Mouse (Mus musculus): ENCODE data around the gene Mrpl52. TPM values are rescaled to one million over a fixed set of nuclear protein-coding genes. Genes with fewer than 3 reads are reported as not detected.

Mrpl52 gene
- polyA plus RNA-seq, 1 experiment from 2014 or later: 266 TPM

- Histone ChIP-seq H3K36me3 (ENCODE audit: insufficient read depth, low read length) (no peaks in the 10 kb centered on the region), H3K4me1 (ENCODE audit: insufficient read depth, low read depth, low read length) (peaks cover 5% of the 10 kb centered on the region; the same call in 1 of the 2 replicates), H3K27me3 (replicated peaks; ENCODE audit: insufficient read depth, low read length) (no peaks in the 10 kb centered on the region), H3K9me3 (ENCODE audit: low read length) (no peaks in the 10 kb centered on the region), H3K4me2 (replicated peaks; ENCODE audit: low read depth, low read length) (no peak overlapping the region), H3K9ac (replicated peaks; ENCODE audit: low read depth) (no peak overlapping the region), H3K4me3 (ENCODE audit: low read depth, low read length) (no peak overlapping the region), H3K27ac (ENCODE audit: low read length) (0 out of 2 replicates have a peak overlapping the region, but pooled peaks have one; percentile 8)
- ATAC-seq (peak; percentile 78), DNase-seq (ENCODE audit: low spot score) (peak; percentile 85)
- 45% methylated on average over 11 of the region's 11 CpGs for WGBS
- TF ChIP-seq EP300 (IDR thresholded peaks at IDR 0.05): peak; percentile 75
- TF ChIP-seq CTCF (IDR thresholded peaks at IDR 0.05): no peak
These were observed 28.2 kb downstream of the Mrpl52 start for GRCm38 (mm10) chr14:54454669-54455528.

GRCm38 (mm10) chr14:54457907-54458569 lies 31.3 kb downstream of the Mrpl52 start:
- Histone ChIP-seq H3K4me3 (ENCODE audit: low read depth, low read length) (no peak overlapping the region), H3K27me3 (replicated peaks; ENCODE audit: insufficient read depth, low read length) (no peaks in the 10 kb centered on the region), H3K9me3 (ENCODE audit: low read length) (no peaks in the 10 kb centered on the region), H3K4me1 (ENCODE audit: insufficient read depth, low read depth, low read length) (peaks cover 5% of the 10 kb centered on the region; the same call in 1 of the 2 replicates), H3K36me3 (ENCODE audit: insufficient read depth, low read length) (no peaks in the 10 kb centered on the region), H3K27ac (ENCODE audit: low read length) (no peak overlapping the region), H3K9ac (replicated peaks; ENCODE audit: low read depth) (no peak overlapping the region), H3K4me2 (replicated peaks; ENCODE audit: low read depth, low read length) (no peak overlapping the region)
- TF ChIP-seq EP300 (IDR thresholded peaks at IDR 0.05) (0 out of 2 replicates have a peak, but pooled peaks have one; percentile 9), CTCF (IDR thresholded peaks at IDR 0.05) (no peak)
- ATAC-seq (no peak), DNase-seq (ENCODE audit: low spot score) (no peak)
- WGBS: 81% methylated on average over 14 of the region's 14 CpGs

- Histone ChIP-seq H3K27ac (ENCODE audit: low read length) (no peak overlapping the region), H3K9me3 (ENCODE audit: low read length) (no peaks in the 10 kb centered on the region), H3K27me3 (replicated peaks; ENCODE audit: insufficient read depth, low read length) (no peaks in the 10 kb centered on the region), H3K4me1 (ENCODE audit: insufficient read depth, low read depth, low read length) (peaks cover 8% of the 10 kb centered on the region; the same call in 1 of the 2 replicates), H3K9ac (replicated peaks; ENCODE audit: low read depth) (no peak overlapping the region), H3K36me3 (ENCODE audit: insufficient read depth, low read length) (peaks cover 7% of the 10 kb centered on the region; the same call in 1 of the 2 replicates), H3K4me2 (replicated peaks; ENCODE audit: low read depth, low read length) (no peak overlapping the region), H3K4me3 (ENCODE audit: low read depth, low read length) (no peak overlapping the region)
- WGBS: 68% methylated on average over 4 of the region's 4 CpGs
- no peak for TF ChIP-seq CTCF (IDR thresholded peaks at IDR 0.05)
- TF ChIP-seq EP300 (IDR thresholded peaks at IDR 0.05): no peak
- DNase-seq (ENCODE audit: low spot score) (peak; percentile 57), ATAC-seq (no peak)
These were observed 35.4 kb downstream of the Mrpl52 start for GRCm38 (mm10) chr14:54462146-54462545.

- TF ChIP-seq EP300 (IDR thresholded peaks at IDR 0.05) (peak; percentile 13; the same call in 1 of the 2 replicates), CTCF (IDR thresholded peaks at IDR 0.05) (no peak)
- H3K4me3 ChIP-seq (ENCODE audit: low read depth, low read length): peak overlapping the region; percentile 78
- H3K9ac ChIP-seq (replicated peaks; ENCODE audit: low read depth): peak overlapping the region; percentile 58; the same call in 1 of the 2 replicates
- H3K27ac ChIP-seq (ENCODE audit: low read length): peak overlapping the region; percentile 94
- peak overlapping the region; percentile 83 for H3K4me2 ChIP-seq (replicated peaks; ENCODE audit: low read depth, low read length)
- ATAC-seq (peak; percentile 15), DNase-seq (ENCODE audit: low spot score) (no peak)
- peaks cover 8% of the 10 kb centered on the region; the same call in 1 of the 2 replicates for H3K4me1 ChIP-seq (ENCODE audit: insufficient read depth, low read depth, low read length)
- WGBS: 10% methylated on average over 12 of the region's 12 CpGs
- no peaks in the 10 kb centered on the region for H3K27me3 ChIP-seq (replicated peaks; ENCODE audit: insufficient read depth, low read length)
- H3K36me3 ChIP-seq (ENCODE audit: insufficient read depth, low read length): peaks cover 19% of the 10 kb centered on the region; the same call in 1 of the 2 replicates
- H3K9me3 ChIP-seq (ENCODE audit: low read length): no peaks in the 10 kb centered on the region
These were observed 36.6 kb downstream of the Mrpl52 start for GRCm38 (mm10) chr14:54463108-54463958.

GRCm38 (mm10) chr14:54463959-54464292 lies 37.2 kb downstream of the Mrpl52 start, which contains the start of gene Lrp10:
Lrp10 (plus strand) TSS chr14:54464137.
- H3K9ac ChIP-seq (replicated peaks; ENCODE audit: low read depth): peak within 1 kb of the TSS; percentile 58
- WGBS: under 1% methylated on average over 29 of the region's 35 CpGs
- H3K36me3 ChIP-seq (ENCODE audit: insufficient read depth, low read length): peaks cover 25% of the 10 kb centered on the region
- TF ChIP-seq CTCF (IDR thresholded peaks at IDR 0.05): no peak
- TF ChIP-seq EP300 (IDR thresholded peaks at IDR 0.05): no peak
- H3K4me2 ChIP-seq (replicated peaks; ENCODE audit: low read depth, low read length): peak within 1 kb of the TSS; percentile 83
- peak within 1 kb of the TSS; percentile 78 for H3K4me3 ChIP-seq (ENCODE audit: low read depth, low read length)
- H3K4me1 ChIP-seq (ENCODE audit: insufficient read depth, low read depth, low read length): peaks cover 8% of the 10 kb centered on the region; the same call in 1 of the 2 replicates
- ATAC-seq (peak; percentile 90), DNase-seq (ENCODE audit: low spot score) (peak; percentile 95)
- no peaks in the 10 kb centered on the region for H3K9me3 ChIP-seq (ENCODE audit: low read length)
- no peaks in the 10 kb centered on the region for H3K27me3 ChIP-seq (replicated peaks; ENCODE audit: insufficient read depth, low read length)
- H3K27ac ChIP-seq (ENCODE audit: low read length): peak within 1 kb of the TSS; percentile 94

Measured in lung, postnatal 0 days (tissue).